ENCODE assay signal across 8 mouse cellular contexts in the genomic region with DNA sequence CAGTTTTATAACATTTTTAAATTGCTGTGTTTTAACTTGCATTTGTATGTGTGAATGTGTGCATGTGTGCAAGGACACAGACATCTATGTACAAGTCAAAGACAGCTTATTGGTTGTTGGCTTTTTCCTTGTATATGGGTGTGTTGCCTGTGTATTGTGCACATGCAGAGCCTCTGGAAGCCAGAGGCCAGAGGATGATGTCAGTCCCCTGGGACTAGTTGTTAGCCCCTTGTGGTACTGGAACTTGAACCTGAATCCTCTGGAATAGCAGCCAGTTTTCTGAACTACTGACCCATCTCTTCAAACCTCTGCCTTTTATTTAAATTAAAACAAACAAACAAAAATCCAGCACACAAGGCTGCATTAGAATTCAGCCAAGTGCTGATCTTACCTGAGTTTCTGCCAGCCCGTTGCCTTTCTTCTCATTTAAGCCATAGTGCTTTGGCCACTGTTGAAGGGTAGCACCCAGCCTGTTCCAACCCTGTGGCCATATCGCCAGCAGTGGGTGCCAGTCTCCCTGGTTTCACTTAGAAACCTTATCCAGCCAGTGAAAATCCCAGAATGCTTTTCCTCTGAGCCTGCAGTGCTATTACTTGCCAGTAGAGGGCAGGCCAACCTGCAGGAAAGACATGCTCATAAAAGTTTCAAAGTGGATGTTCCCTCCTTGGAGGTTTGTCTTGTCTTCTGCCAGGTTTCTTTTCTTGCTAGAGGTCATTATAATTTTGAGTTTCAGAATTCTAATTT. TPM values are rescaled to one million over a fixed set of nuclear protein-coding genes. Genes with fewer than 3 reads are reported as not detected.
DNase-seq lines count a peak whose midpoint lies in the region; ATAC-seq and TF ChIP-seq lines count a peak whose summit lies in the region.

No protein-coding gene starts in this region.

- H3K27ac ChIP-seq in limb, embryonic 14.5 days (replicated peaks; ENCODE audit: low read depth, low read length) = no peak overlapping the region

- no peaks in the 10 kb centered on the region for H3K27me3 ChIP-seq in limb, embryonic 14.5 days (ENCODE audit: control insufficient read depth, insufficient read depth, low read length)
- no peaks in the 10 kb centered on the region for H3K27me3 ChIP-seq in splenic B cell, adult 2 months (ENCODE audit: control insufficient read depth, insufficient read depth, low read length, poor library complexity, severe bottlenecking)

- H3K4me3 ChIP-seq in limb, embryonic 14.5 days (replicated peaks; ENCODE audit: low read length) = no peak overlapping the region

- no peaks in the 10 kb centered on the region for H3K4me1 ChIP-seq in limb, embryonic 14.5 days (ENCODE audit: control insufficient read depth, insufficient read depth, low read length)

- no peak overlapping the region for H3K9ac ChIP-seq in limb, embryonic 14.5 days (ENCODE audit: low read depth, low read length, severe bottlenecking)

- no peaks in the 10 kb centered on the region for H3K9me3 ChIP-seq in limb, embryonic 14.5 days (ENCODE audit: control insufficient read depth, low read length)

- 33% methylated on average over 2 of the region's 2 CpGs for WGBS in limb, embryonic 14.5 days

- TF ChIP-seq POLR2A in limb, embryonic 14.5 days (IDR thresholded peaks at IDR 0.05; ENCODE audit: borderline replicate concordance, extremely low read depth, insufficient read depth, insufficient read length) = 0 out of 2 replicates have a peak, but pooled peaks have one; percentile 31

- peak; percentile 50; the same call in 1 of the 2 replicates for ATAC-seq in limb, embryonic 14.5 days (ENCODE audit: low FRiP score, low read depth)

- no peak overlapping the region for H3K4me2 ChIP-seq in limb, embryonic 14.5 days (replicated peaks; ENCODE audit: low read depth, low read length, severe bottlenecking)

- peaks cover 70% of the 10 kb centered on the region for H3K36me3 ChIP-seq in limb, embryonic 14.5 days (ENCODE audit: control insufficient read depth, insufficient read depth, low read length)
- H3K36me3 ChIP-seq in splenic B cell, adult 2 months (ENCODE audit: control insufficient read depth, insufficient read depth, low read length, poor library complexity, severe bottlenecking) = peaks cover 9% of the 10 kb centered on the region

- DNase-seq in 416B (ENCODE audit: low read depth) = peak; percentile 89
- DNase-seq in adrenal gland, adult 2 months = peak; percentile 84
- DNase-seq in embryo, embryonic 11 days = peak; percentile 80
- peak; percentile 43 to 69 for DNase-seq in gastrocnemius, postnatal 4 days (ENCODE audit: low spot score in 2 of 2)
- peak; percentile 83 to 91 for DNase-seq in kidney, adult 8-10 months
- DNase-seq in limb, embryonic 14.5 days (ENCODE audit: low spot score) = peak; percentile 60
- peak; percentile 73 to 79 for DNase-seq in natural killer cell, adult 2 months (ENCODE audit: low spot score in 2 of 2)
- DNase-seq in splenic B cell, adult 2 months (ENCODE audit: low read depth, low spot score) = peak; percentile 86

RNA-seq across cellular contexts. Expression of gene Lias, which starts 10.1 kb away (rescaled TPM):
- 10 to 100 TPM; 46.0 to 62.3 TPM for total RNA-seq in adrenal gland, adult 2 months (2021)
- 4.9 and 5.2 TPM in 2 replicates for polyA plus RNA-seq in adrenal gland, adult 2 months (2012; rRNA removed)
- total RNA-seq in gastrocnemius, postnatal 4 days (2021) = 10 to 100 TPM; 45.3 to 59.0 TPM
- 27.9 and 36.8 TPM in 2 replicates for polyA plus RNA-seq in limb, embryonic 14.5 days (2012; rRNA removed)
- 62.7 and 63.7 TPM in 2 replicates for polyA plus RNA-seq in limb, embryonic 14.5 days (2014; fragmentation: Nextera tagmentation; extraction: Ambion mirVana)

RNA-seq across cellular contexts. Expression of gene Rpl9, which starts 10.2 kb away (rescaled TPM):
- total RNA-seq in adrenal gland, adult 2 months (2021) = 1,000 to 10,000 TPM in 1 of 2 experiments, 100 to 1,000 TPM in 1; 692 to 1,124 TPM
- polyA plus RNA-seq in adrenal gland, adult 2 months (2012; rRNA removed) = 22.2 and 28.6 TPM in 2 replicates
- 1,000 to 10,000 TPM; 1,010 to 1,162 TPM for total RNA-seq in gastrocnemius, postnatal 4 days (2021)
- 912 and 1,134 TPM in 2 replicates for polyA plus RNA-seq in limb, embryonic 14.5 days (2012; rRNA removed)
- polyA plus RNA-seq in limb, embryonic 14.5 days (2014; fragmentation: Nextera tagmentation; extraction: Ambion mirVana) = 1,325 and 1,347 TPM in 2 replicates

RNA-seq across cellular contexts. Expression of gene Ugdh, which starts 34.3 kb away (rescaled TPM):
- 10 to 100 TPM; 71.8 to 82.5 TPM for total RNA-seq in adrenal gland, adult 2 months (2021)
- polyA plus RNA-seq in adrenal gland, adult 2 months (2012; rRNA removed) = 5.7 and 5.9 TPM in 2 replicates
- 10 to 100 TPM; 40.8 to 41.9 TPM for total RNA-seq in gastrocnemius, postnatal 4 days (2021)
- polyA plus RNA-seq in limb, embryonic 14.5 days (2012; rRNA removed) = 83.8 and 98.8 TPM in 2 replicates
- 125 and 127 TPM in 2 replicates for polyA plus RNA-seq in limb, embryonic 14.5 days (2014; fragmentation: Nextera tagmentation; extraction: Ambion mirVana)

RNA-seq across cellular contexts. Expression of gene Klb, which starts 53.3 kb away (rescaled TPM):
- 10 to 100 TPM; 10.3 to 19.6 TPM for total RNA-seq in adrenal gland, adult 2 months (2021)
- polyA plus RNA-seq in adrenal gland, adult 2 months (2012; rRNA removed) = 4.9 and 8.4 TPM in 2 replicates
- 1 to 10 TPM; 1.4 to 3.7 TPM for total RNA-seq in gastrocnemius, postnatal 4 days (2021)
- polyA plus RNA-seq in limb, embryonic 14.5 days (2012; rRNA removed) = 0.05 and 0.11 TPM in 2 replicates
- polyA plus RNA-seq in limb, embryonic 14.5 days (2014; fragmentation: Nextera tagmentation; extraction: Ambion mirVana) = not detected in 2 replicates
